In genomic region chr10:70429341-70429740, GRCm38 (mm10) we compare ENCODE assay signal across 22 mouse cellular contexts. TPM values are rescaled to one million over a fixed set of nuclear protein-coding genes. Genes with fewer than 3 reads are reported as not detected.
"Had no signal": no experiment of that assay in that cellular context is flagged by ENCODE, and none has a peak within 500 bp of the region (broad histone marks: within the 10 kb centered on the region; RNA-seq: fewer than 3 reads in every experiment).

No protein-coding gene starts in this region.

- H3K4me1 ChIP-seq: liver, embryonic 15.5 days; lung, embryonic 15.5 days; midbrain, embryonic 15.5 days; neural tube, embryonic 13.5 days; neural tube, embryonic 15.5 days had no signal

- H3K27me3 ChIP-seq: liver, embryonic 15.5 days; lung, embryonic 15.5 days; midbrain, embryonic 13.5 days; midbrain, embryonic 15.5 days; neural tube, embryonic 13.5 days; neural tube, embryonic 15.5 days had no signal

- H3K9me3 ChIP-seq: lung, embryonic 15.5 days; midbrain, embryonic 10.5 days; midbrain, embryonic 15.5 days; neural tube, embryonic 15.5 days had no signal

- H3K27ac ChIP-seq: liver, embryonic 15.5 days; macrophage; midbrain, embryonic 13.5 days; midbrain, embryonic 15.5 days; neural tube, embryonic 13.5 days; neural tube, embryonic 15.5 days had no signal

- H3K4me2 ChIP-seq: liver, embryonic 15.5 days; lung, embryonic 15.5 days; midbrain, embryonic 13.5 days; midbrain, embryonic 15.5 days; neural tube, embryonic 13.5 days; neural tube, embryonic 15.5 days had no signal

- DNase-seq: liver, postnatal 0 days; lung, adult 2 months; lung, postnatal 14 days; lung, postnatal 36 days; right cerebral cortex, postnatal 25 days; right cerebral cortex, postnatal 4 days; spleen, adult 18-20 months; thymus, adult 18-20 months; thymus, postnatal 14 days; thymus, postnatal 36 days had no signal

- H3K4me3 ChIP-seq: liver, embryonic 15.5 days; lung, embryonic 15.5 days; midbrain, embryonic 10.5 days; midbrain, embryonic 13.5 days; midbrain, embryonic 15.5 days; myocyte; neural tube, embryonic 13.5 days; neural tube, embryonic 15.5 days had no signal

- ATAC-seq: liver, postnatal 0 days; lung, postnatal 0 days; midbrain, embryonic 13.5 days; midbrain, embryonic 15.5 days had no signal

- H3K9ac ChIP-seq: liver, embryonic 15.5 days; liver, postnatal 0 days; lung, embryonic 15.5 days; midbrain, embryonic 13.5 days; midbrain, embryonic 15.5 days; neural tube, embryonic 13.5 days; neural tube, embryonic 15.5 days had no signal

- H3K36me3 ChIP-seq: liver, embryonic 15.5 days; lung, embryonic 15.5 days; midbrain, embryonic 10.5 days; midbrain, embryonic 13.5 days; midbrain, embryonic 15.5 days; neural tube, embryonic 13.5 days; neural tube, embryonic 15.5 days had no signal

RNA-seq across cellular contexts. Expression of gene Fam13c, which starts 10.9 kb away (rescaled TPM):
- total RNA-seq: megakaryocyte progenitor cell, adult 5-6 weeks; megakaryocyte-erythroid progenitor cell, adult 5-6 weeks had no signal
- polyA plus RNA-seq: macrophage had no signal
